In the genomic region with DNA sequence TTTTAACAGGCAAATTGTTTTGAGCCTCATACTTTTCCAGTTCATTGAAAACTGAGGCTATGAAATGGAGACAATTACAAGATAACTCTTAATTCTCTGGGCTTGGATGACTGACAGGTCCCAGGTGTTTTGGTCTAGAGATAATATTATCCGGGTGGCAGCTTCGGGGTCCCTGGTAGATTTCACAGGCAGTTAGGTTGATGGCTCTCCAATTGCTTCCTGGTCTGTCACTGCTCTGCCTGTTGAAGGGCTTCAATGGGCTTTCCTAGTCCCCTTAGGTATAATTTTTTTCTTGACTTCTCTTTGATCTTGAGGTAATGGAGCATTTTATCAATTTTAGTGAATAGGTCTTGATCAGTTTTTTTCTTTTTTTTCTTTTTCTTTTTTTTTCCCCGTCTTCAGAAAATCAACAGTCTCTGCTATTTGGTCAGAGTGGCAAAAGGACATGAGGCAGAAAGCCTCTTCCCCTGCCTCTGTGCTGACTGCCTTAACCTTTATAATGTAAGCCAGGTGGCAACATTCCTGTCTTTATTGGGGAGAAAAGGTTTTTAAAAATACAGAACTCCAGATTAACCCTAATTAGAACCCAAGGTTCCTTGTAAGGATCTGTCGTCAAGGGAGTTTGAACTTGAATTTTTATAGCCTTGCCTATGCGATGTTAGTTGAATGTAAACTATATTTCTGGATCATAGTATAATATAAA, we compare ENCODE assay signal across 12 mouse cellular contexts.
"Had no signal": no experiment of that assay in that cellular context is flagged by ENCODE, and none has a peak within 500 bp of the region (broad histone marks: within the 10 kb centered on the region; RNA-seq: fewer than 3 reads in every experiment).

No protein-coding gene starts in this region.

- H3K27me3 ChIP-seq: liver, embryonic 15.5 days; midbrain, embryonic 13.5 days; stomach, embryonic 15.5 days had no signal

- H3K36me3 ChIP-seq: liver, embryonic 15.5 days; midbrain, embryonic 13.5 days; stomach, embryonic 15.5 days had no signal

- DNase-seq: kidney, adult 18-20 months; left cerebral cortex, postnatal 4 days; lung, adult 2 months; lung, postnatal 36 days; right cerebral cortex, postnatal 14 days; thymus, postnatal 36 days had no signal

- H3K4me3 ChIP-seq: liver, embryonic 15.5 days; midbrain, embryonic 13.5 days; stomach, embryonic 15.5 days had no signal

- H3K27ac ChIP-seq: kidney, postnatal 0 days; liver, embryonic 15.5 days; midbrain, embryonic 13.5 days; stomach, embryonic 15.5 days had no signal

- ATAC-seq: lung, postnatal 0 days; midbrain, embryonic 13.5 days had no signal

- H3K4me1 ChIP-seq: liver, embryonic 15.5 days; midbrain, embryonic 13.5 days; stomach, embryonic 15.5 days had no signal

- H3K9ac ChIP-seq: liver, embryonic 15.5 days; midbrain, embryonic 13.5 days; stomach, embryonic 15.5 days had no signal

- H3K9me3 ChIP-seq: liver, embryonic 15.5 days; midbrain, embryonic 13.5 days; stomach, embryonic 15.5 days had no signal

- H3K4me2 ChIP-seq: liver, embryonic 11.5 days; liver, embryonic 15.5 days; midbrain, embryonic 13.5 days; stomach, embryonic 15.5 days had no signal
